Mouse (Mus musculus) liver, embryonic 14.5 days (tissue): ENCODE results near the gene Syne3. TPM values are rescaled to one million over a fixed set of nuclear protein-coding genes. Genes with fewer than 3 reads are reported as not detected.

Experiments used
- ATAC-seq: fragments of 200-750 bp; cut with Nextera tagmentation; 2 replicates; pipeline ENCODE4 v1.8.0; 2017; ENCODE audit warnings: moderate number of reproducible peaks, mild to moderate bottlenecking, moderate library complexity; ENCODE audit not compliant: insufficient read depth
- DNase-seq, 3 experiments: peaks; one replicate each; pipeline ENCODE4 v3.0.0-alpha.2; 2012 to 2013; ENCODE audit warnings: low read depth in 3 of 3, low spot score in 3 of 3
- H3K27ac ChIP-seq: fragments of 300-500 bp; sonication (generic); 2 replicates; pipeline ENCODE4 v1.5.1; 2014; ENCODE audit warnings: moderate library complexity, mild to moderate bottlenecking, control low read depth, inconsistent platforms
- H3K27me3 ChIP-seq: fragments of 300-500 bp; sonication (generic); 2 replicates; pipeline ENCODE4 v1.6.1; 2014; ENCODE audit warnings: mild to moderate bottlenecking, low read length, moderate library complexity; ENCODE audit not compliant: control insufficient read depth, insufficient read depth
- H3K36me3 ChIP-seq: fragments of 300-500 bp; sonication (generic); replicated peaks from 2 replicates; pipeline ENCODE4 v1.6.1; 2014; ENCODE audit warnings: low read depth; ENCODE audit not compliant: control insufficient read depth, insufficient read depth
- H3K4me1 ChIP-seq, 2 experiments: fragments of 200-500 bp in 1 of 2; fragments of 300-500 bp in 1 of 2; sonication (generic) in 1 of 2; replicated peaks; 2 replicates each; pipeline ENCODE4 v1.6.1; 2012 to 2014; ENCODE audit warnings: antibody characterized with exemption in 1 of 2, inconsistent platforms in 1 of 2, low read length in 1 of 2; ENCODE audit not compliant: control insufficient read depth in 2 of 2, insufficient read depth in 2 of 2
- H3K4me2 ChIP-seq: fragments of 300-500 bp; sonication (generic); 2 replicates; pipeline ENCODE4 v1.6.1; 2014; ENCODE audit warnings: low read depth, mild to moderate bottlenecking, control low read depth, moderate library complexity
- H3K4me3 ChIP-seq, 2 experiments: fragments of 200-500 bp in 1 of 2; fragments of 300-500 bp in 1 of 2; sonication (generic) in 1 of 2; 2 replicates each; pipeline ENCODE4 v1.5.1; 2012 to 2014; ENCODE audit warnings: low read depth in 2 of 2, low read length in 2 of 2, mild to moderate bottlenecking in 2 of 2, control low read depth in 1 of 2, inconsistent platforms in 1 of 2, moderate library complexity in 1 of 2; ENCODE audit not compliant: insufficient read depth in 1 of 2
- H3K9ac ChIP-seq: fragments of 300-500 bp; sonication (generic); replicated peaks from 2 replicates; pipeline ENCODE4 v1.6.1; 2014; ENCODE audit warnings: mild to moderate bottlenecking, control low read depth, moderate library complexity
- H3K9me3 ChIP-seq: fragments of 300-500 bp; sonication (generic); 2 replicates; pipeline ENCODE4 v1.6.1; 2016; ENCODE audit warnings: low read length, mixed read lengths; ENCODE audit not compliant: control insufficient read depth
- CTCF ChIP-seq: IDR thresholded peaks from 2 replicates; pipeline ENCODE4 v1.5.1; 2016; ENCODE audit warnings: antibody characterized with exemption, low read depth, control low read depth
- EP300 ChIP-seq: IDR thresholded peaks from 2 replicates; pipeline ENCODE4 v1.6.1; 2016; ENCODE audit warnings: antibody characterized with exemption, low read depth
- WGBS: fragments of 180-500 bp; shearing (Covaris S2); extraction: QIAGEN DNeasy Blood & Tissue Kit; methylation state at CpG from one replicate; pipeline ENCODE4 v1.1.7; 2014; ENCODE audit not compliant: insufficient replicate concordance; 5-methylcytosine and 5-hydroxymethylcytosine counted together
- polyA plus RNA-seq, 2 experiments: library from polyadenylated mRNA; depleted of rRNA in 1 of 2; stranded (reverse) in 1 of 2; unstranded in 1 of 2; fragments of >200 nt; fragmentation: Nextera tagmentation in 1 of 2; extraction: Ambion mirVana in 1 of 2; gene quantifications; 2 replicates each; pipeline versions ENCODE4 v1.2.1 to v1.2.3; 2012 to 2014

The Syne3 gene
- polyA plus RNA-seq, 2 experiments, result 1.6 to 2.2 TPM

- no peaks in the 10 kb centered on the region for H3K27me3 ChIP-seq
- peaks cover 4% of the 10 kb centered on the region; the same call in 1 of the 2 replicates for H3K36me3 ChIP-seq
- no peaks in the 10 kb centered on the region for H3K9me3 ChIP-seq
- H3K9ac ChIP-seq, result no peak overlapping the region
- H3K4me1 ChIP-seq, result no peaks in the 10 kb centered on the region
- DNase-seq (no peak), ATAC-seq (no peak)
- no peak for TF ChIP-seq CTCF
- TF ChIP-seq EP300, result no peak
- no peak overlapping the region for H3K27ac ChIP-seq
- H3K4me2 ChIP-seq, result no peak overlapping the region
- H3K4me3 ChIP-seq, result no peak overlapping the region
- WGBS, result 69% methylated on average over 9 of the region's 9 CpGs
Measured at GRCm38 (mm10) chr12:104959966-104960365, 49.6 kb downstream of the Syne3 start.

GRCm38 (mm10) chr12:104958263-104958662 lies 51.3 kb downstream of the Syne3 start:
- 80% methylated on average over 11 of the region's 11 CpGs for WGBS

GRCm38 (mm10) chr12:104957165-104957564 lies 52.4 kb downstream of the Syne3 start:
- Histone ChIP-seq H3K36me3 (peaks cover 15% of the 10 kb centered on the region), H3K4me1 (no peaks in the 10 kb centered on the region), H3K4me3 (no peak overlapping the region), H3K9me3 (no peaks in the 10 kb centered on the region), H3K4me2 (no peak overlapping the region), H3K27me3 (no peaks in the 10 kb centered on the region), H3K9ac (no peak overlapping the region), H3K27ac (no peak overlapping the region)
- ATAC-seq (no peak), DNase-seq (no peak)
- WGBS, result 85% methylated on average over 1 of the region's 1 CpGs
- no peak for TF ChIP-seq EP300
- TF ChIP-seq CTCF, result no peak

More at GRCm38 (mm10) chr12:104958263-104958662, 51.3 kb downstream of the Syne3 start:
- DNase-seq (no peak), ATAC-seq (no peak)
- H3K36me3 ChIP-seq, result peaks cover 8% of the 10 kb centered on the region
- no peak overlapping the region for H3K9ac ChIP-seq
- H3K4me2 ChIP-seq, result no peak overlapping the region
- TF ChIP-seq EP300, result no peak
- no peak for TF ChIP-seq CTCF
- no peaks in the 10 kb centered on the region for H3K9me3 ChIP-seq
- no peak overlapping the region for H3K27ac ChIP-seq
- no peak overlapping the region for H3K4me3 ChIP-seq
- H3K4me1 ChIP-seq, result no peaks in the 10 kb centered on the region
- H3K27me3 ChIP-seq, result no peaks in the 10 kb centered on the region

- 71% methylated on average over 6 of the region's 6 CpGs for WGBS
- no peak for TF ChIP-seq EP300
- no peak for TF ChIP-seq CTCF
- no peak overlapping the region for H3K4me2 ChIP-seq
- no peak for DNase-seq
- no peaks in the 10 kb centered on the region for H3K27me3 ChIP-seq
- H3K4me1 ChIP-seq, result no peaks in the 10 kb centered on the region
- no peak overlapping the region for H3K9ac ChIP-seq
- no peak for ATAC-seq
- no peak overlapping the region for H3K4me3 ChIP-seq
- H3K27ac ChIP-seq, result no peak overlapping the region
- H3K9me3 ChIP-seq, result no peaks in the 10 kb centered on the region
- H3K36me3 ChIP-seq, result peaks cover 18% of the 10 kb centered on the region
Measured at GRCm38 (mm10) chr12:104956406-104956805, 53.2 kb downstream of the Syne3 start.

GRCm38 (mm10) chr12:104955003-104955800 lies 54.4 kb downstream of the Syne3 start:
- ATAC-seq (no peak), DNase-seq (no peak)
- Histone ChIP-seq H3K27ac (no peak overlapping the region), H3K9me3 (no peaks in the 10 kb centered on the region), H3K4me3 (no peak overlapping the region), H3K4me2 (no peak overlapping the region), H3K36me3 (peaks cover 13% of the 10 kb centered on the region), H3K9ac (no peak overlapping the region), H3K4me1 (no peaks in the 10 kb centered on the region), H3K27me3 (no peaks in the 10 kb centered on the region)
- 72% methylated on average over 17 of the region's 17 CpGs for WGBS
- TF ChIP-seq CTCF (no peak), EP300 (no peak)
